Mouse (Mus musculus) spleen, postnatal 0 days (tissue): Measurements from ENCODE around the gene 2510039O18Rik. TPM values are rescaled to one million over a fixed set of nuclear protein-coding genes. Genes with fewer than 3 reads are reported as not detected.

ENCODE experiments used
- polyA plus RNA-seq: library from polyadenylated mRNA; unstranded; fragments of >200 nt; fragmentation: Nextera tagmentation; extraction: Ambion mirVana; gene quantifications from 2 replicates; pipeline ENCODE4 v1.2.1, GENCODE M21; 2015

Gene 2510039O18Rik
- 11.2 and 12.5 TPM in 2 replicates for polyA plus RNA-seq

DNA sequence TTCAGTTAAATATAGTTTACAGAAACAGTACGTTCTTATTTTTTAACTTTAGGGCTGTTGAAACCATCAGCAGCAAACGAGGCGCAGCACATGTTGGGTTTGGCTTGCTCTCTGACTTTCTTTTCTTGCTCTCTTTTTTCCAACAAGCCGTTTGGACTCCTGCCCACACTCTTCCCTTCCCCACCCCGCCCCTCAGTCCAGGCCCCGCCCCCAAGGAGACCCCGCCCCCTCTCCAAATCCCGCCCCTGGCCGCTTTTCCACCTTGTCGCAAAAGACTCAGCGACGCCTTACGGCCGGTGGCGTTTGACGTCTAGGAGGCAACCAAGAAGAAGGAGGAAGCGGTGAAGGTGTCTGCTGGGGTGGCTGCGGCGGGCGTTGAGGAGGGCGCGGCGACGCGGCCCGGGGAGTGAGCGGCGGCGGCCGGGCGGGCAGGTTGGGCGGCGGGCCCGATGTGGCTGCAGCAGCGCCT is at the start of gene 2510039O18Rik:
Gene 2510039O18Rik (plus strand): TSS at position 320 of the 469 bp plus-strand sequence.

DNA sequence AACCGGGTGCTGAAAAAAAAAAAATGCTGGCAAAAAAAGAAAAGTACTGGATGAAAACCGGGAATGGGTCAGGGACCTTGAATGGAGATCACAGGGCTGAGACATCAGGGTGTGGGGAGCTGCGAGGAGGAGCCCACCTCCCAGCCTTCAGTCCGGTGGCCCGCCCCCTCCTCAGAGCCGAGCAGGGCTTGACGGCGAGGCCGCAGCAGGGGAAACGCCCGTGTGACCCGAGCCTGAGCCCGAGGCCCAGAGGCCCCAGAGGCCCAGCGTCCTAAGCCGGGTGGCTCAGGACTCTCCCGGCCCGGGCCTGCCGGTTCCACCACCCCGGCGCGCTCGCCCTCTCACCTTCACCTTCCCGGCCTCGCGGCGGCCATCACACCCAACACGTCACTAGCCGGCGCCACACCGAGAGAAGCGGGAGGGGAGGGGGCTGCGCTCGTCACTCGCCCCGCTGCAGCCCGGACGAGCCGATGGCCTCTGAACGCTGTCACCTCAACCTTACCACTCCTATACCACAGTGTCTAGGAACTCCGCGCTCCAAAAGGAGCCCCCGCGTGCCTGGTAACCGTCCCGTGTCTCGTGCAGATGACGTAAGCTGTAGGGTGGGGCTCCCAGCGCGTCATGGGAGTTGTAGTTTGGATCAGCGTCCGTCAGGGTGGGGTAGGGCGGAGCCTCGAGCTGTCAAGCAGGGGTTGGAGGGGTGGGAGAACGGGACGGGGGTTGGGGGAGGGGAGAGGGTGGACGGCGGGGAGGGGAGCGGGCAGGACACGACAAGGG is 36.2 kb upstream of the 2510039O18Rik start, which contains the start of gene Mfn2:
Gene Mfn2 (minus strand): TSS at position 392 of the 777 bp plus-strand sequence.

GRCm38 (mm10) chr4:147936331-147936954 is 4.3 kb upstream of the 2510039O18Rik start, which contains the start of gene Plod1:
TSS of gene Plod1 (minus strand) at chr4:147936767.

DNA sequence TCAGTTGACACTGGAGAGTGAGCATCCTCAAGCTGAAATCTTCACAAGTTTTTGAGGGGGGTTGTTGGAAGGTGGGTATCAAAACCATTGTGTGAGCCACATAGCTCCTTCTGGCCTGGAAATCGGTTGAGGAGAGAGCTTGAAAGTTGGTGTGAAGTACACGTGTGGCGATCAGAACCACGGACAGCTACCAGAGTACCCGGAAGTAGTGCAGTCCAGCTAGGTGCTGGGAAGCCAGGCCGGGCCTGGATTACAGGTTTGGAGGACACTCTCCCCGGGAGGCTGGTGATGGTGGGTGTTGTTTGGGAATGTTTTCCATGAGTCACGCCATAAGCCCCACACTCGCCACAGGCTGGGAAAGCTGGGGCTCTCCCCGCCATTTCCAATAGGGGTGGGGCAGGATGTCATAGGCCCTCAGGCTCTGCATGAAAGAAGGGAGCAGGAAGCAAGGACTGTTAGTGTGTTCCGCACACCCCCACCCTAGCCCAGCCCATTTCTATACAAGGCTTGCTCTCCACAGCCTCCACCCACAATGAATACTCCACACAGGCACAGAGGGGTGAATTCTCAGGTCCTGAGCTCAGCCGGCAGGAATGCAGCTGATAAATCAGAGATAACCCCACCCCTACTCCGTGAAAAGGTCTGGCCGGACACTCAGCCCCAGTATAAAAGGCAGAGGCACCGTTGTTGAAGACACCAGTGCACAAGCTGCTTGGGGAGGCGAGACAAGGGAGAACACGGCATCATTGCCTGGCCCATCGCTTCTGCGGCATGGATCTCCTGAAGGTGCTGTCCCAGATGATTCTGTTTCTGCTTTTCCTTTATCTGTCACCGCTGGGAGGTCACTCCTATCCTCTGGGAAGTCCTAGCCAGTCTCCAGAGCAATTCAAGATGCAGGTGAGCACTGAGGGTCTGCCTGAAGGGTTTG is 44.8 kb downstream of the 2510039O18Rik start, which contains the start of gene Nppb:
Gene Nppb (plus strand): TSS at position 584 of the 928 bp plus-strand sequence.

Other genes with a start within 250 kb of the 2510039O18Rik start
- gene Zfp534, start 238.3 kb upstream of the 2510039O18Rik start, polyA plus RNA-seq = not detected in 2 replicates
- gene Zfp984, start 131.1 kb upstream of the 2510039O18Rik start, polyA plus RNA-seq = 9.1 and 9.3 TPM in 2 replicates
- gene Zfp933, start 92.5 kb upstream of the 2510039O18Rik start, polyA plus RNA-seq = 2.3 and 3.1 TPM in 2 replicates
- gene Miip, start 72.1 kb upstream of the 2510039O18Rik start, polyA plus RNA-seq = 38.2 and 40.9 TPM in 2 replicates
- gene Fv1, start 71.9 kb upstream of the 2510039O18Rik start, polyA plus RNA-seq = 2.2 and 2.7 TPM in 2 replicates
- 13.5 and 16.2 TPM in 2 replicates for gene Mfn2, start 36.2 kb upstream of the 2510039O18Rik start, polyA plus RNA-seq
- gene Plod1, start 4.1 kb upstream of the 2510039O18Rik start, polyA plus RNA-seq = 14.1 and 19.1 TPM in 2 replicates
- 0.28 TPM in 1 of 2 replicates, not detected in the other for gene Nppb, start 44.9 kb downstream of the 2510039O18Rik start, polyA plus RNA-seq
- 0.41 and 0.42 TPM in 2 replicates for gene Nppa, start 59.8 kb downstream of the 2510039O18Rik start, polyA plus RNA-seq
- gene Clcn6, start 97.9 kb downstream of the 2510039O18Rik start, polyA plus RNA-seq = 1.3 and 1.4 TPM in 2 replicates
- 6.4 and 8.6 TPM in 2 replicates for gene Mthfr, start 98.2 kb downstream of the 2510039O18Rik start, polyA plus RNA-seq
- gene Agtrap, start 147.1 kb downstream of the 2510039O18Rik start, polyA plus RNA-seq = 12.8 and 18.7 TPM in 2 replicates
- 28.9 and 30.4 TPM in 2 replicates for gene Mad2l2, start 189.5 kb downstream of the 2510039O18Rik start, polyA plus RNA-seq
- gene Draxin, start 189.8 kb downstream of the 2510039O18Rik start, polyA plus RNA-seq = 0.02 TPM in 1 of 2 replicates, not detected in the other
- 18.5 and 20.4 TPM in 2 replicates for gene Fbxo6, start 211.2 kb downstream of the 2510039O18Rik start, polyA plus RNA-seq
- 1.3 and 1.4 TPM in 2 replicates for gene Fbxo44, start 219.6 kb downstream of the 2510039O18Rik start, polyA plus RNA-seq
- 0.12 TPM in 1 of 2 replicates, not detected in the other for gene Fbxo2, start 219.7 kb downstream of the 2510039O18Rik start, polyA plus RNA-seq